Mouse (Mus musculus) neutrophil, adult 5-6 weeks (primary cell): ENCODE measurements around the gene Rasgrf2. TPM values are rescaled to one million over a fixed set of nuclear protein-coding genes. Genes with fewer than 3 reads are reported as not detected.

ENCODE experiments used
- ATAC-seq: fragments of 151-379, 151-347 bp; 2 replicates; pipeline ENCODE4 v1.8.0; 2017; ENCODE audit warnings: mild to moderate bottlenecking, moderate TSS enrichment; ENCODE audit not compliant: insufficient number of reproducible peaks, poor library complexity, low FRiP score, severe bottlenecking; ENCODE audit errors: extremely low read depth
- total RNA-seq: library from RNA; stranded (forward); fragments of 200-1000 nt; gene quantifications from 2 replicates; pipeline ENCODE4 v1.2.3, GENCODE M21; 2017

Rasgrf2 gene
- total RNA-seq, 1 experiment from 2014 or later = 2.8 TPM

GRCm38 (mm10) chr13:92053001-92053400 lies 78.5 kb downstream of the Rasgrf2 start:
- no peak for ATAC-seq

DNA sequence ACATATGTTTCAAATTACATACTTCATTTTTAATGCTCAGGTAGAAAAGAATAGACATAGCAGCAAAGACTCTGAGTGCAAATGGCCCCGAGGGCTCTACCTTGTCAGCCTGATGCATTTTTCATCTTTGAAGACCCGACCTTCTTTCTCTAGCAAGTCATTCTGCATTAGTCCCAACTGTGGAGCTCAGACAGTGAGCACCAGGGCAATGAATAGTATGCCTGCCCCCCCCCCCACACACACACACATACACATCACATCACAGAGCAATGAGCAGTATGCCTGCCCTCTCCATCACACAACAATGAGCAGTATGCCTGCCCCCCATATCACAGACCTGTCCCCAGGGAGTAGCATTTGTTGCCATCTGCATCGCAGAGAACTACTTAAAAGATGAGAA lies 80.2 kb downstream of the Rasgrf2 start:
- no peak for ATAC-seq

DNA sequence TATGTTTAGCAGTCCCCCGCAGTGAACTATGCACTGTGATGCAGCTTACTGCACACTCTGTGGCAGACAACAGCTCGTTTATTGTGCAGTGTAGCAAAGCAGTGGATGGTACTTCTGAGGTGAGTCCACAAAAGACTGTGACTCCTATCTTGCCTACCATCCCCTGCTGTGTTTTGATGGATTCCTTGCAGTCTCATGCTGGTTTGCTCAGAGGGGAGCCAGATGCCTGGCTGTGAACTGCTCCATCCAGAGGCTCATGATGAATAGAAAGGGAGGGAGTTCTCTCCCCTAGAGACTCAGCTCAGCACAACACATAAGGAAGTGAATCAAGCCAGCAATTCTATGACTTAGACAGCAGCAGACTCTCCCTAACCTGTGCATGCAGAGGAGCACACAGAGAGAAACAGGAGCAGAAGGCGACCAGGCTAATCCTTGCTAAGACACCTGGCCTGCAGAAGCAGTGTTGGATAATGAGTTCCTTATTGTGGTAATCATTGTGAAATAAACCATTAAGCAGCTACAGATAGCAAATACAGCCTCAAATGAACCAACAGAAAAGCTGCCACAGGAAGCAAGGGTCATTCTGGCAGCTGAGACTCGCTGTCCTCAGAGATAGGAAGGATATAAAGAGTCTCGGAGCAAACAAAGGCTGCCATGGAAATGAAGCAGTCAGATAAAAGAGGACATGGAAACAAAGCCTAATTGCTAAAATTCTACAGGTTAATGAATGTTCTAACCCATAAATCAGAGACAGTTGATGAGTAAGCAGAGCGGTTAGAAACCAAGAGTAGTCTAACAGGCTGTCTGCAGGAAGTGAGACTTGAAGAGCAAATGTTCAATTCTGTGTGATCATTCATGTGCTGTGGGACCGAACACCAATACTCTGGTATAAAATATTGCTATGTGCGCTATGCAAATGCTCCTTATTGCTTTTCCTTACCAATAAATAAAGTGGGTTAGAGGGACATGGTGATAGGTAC lies 89.6 kb downstream of the Rasgrf2 start:
- ATAC-seq = no peak

DNA sequence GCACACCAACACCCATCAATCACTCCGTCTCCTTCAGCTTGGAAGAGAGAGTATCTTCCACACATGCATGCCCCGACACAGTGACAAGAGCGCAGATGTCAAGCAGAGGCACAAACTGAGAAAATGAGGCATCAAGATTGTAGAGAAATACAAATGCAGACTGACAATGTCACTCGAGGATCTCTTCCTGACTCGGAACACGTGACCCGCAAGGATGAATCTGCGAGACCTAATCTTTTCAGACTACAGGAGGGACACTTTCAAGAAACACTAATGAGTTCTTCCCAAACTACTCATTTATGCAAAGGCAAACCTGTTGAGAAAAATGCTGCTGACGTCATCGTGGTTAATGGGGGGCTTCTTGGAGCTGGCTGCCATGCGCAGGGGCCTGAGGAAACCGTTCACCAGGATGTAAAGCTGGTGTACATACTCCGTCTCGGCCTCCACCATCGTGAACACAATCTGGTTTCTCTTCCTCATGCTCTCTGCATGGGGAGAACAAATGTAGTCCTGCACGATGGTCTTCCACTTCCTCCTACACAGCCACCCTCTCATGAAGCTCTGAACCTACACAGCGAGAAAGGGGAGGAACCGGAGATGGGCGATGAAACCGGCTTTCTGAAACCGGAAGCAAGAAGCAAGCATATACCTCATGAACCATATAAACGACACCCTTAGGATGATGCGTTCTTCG lies 100.9 kb downstream of the Rasgrf2 start:
- peak; percentile 97 for ATAC-seq

DNA sequence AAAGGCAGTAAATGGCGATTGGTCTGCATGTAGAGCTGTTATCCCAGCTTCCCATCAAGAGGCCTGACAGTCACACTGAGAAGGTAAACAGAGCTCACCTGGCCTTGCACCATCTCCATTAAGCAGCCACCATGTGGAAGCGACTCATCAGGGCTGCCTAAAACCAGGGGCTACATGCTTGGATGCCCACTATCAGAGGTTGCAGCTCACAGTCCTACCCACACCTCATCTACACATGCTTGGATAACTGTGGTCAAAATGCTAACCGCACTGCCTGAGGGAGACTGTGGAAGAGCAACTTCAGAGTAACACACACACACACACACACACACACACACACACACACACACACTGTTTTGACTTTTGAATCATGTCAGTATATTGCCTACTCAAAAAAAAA lies 101.8 kb downstream of the Rasgrf2 start:
- peak; percentile 49; the same call in 1 of the 2 replicates for ATAC-seq

GRCm38 (mm10) chr13:92027951-92028350 lies 103.5 kb downstream of the Rasgrf2 start:
- no peak for ATAC-seq

- no peak for ATAC-seq
Observed at GRCm38 (mm10) chr13:92026651-92027050, 104.8 kb downstream of the Rasgrf2 start.

DNA sequence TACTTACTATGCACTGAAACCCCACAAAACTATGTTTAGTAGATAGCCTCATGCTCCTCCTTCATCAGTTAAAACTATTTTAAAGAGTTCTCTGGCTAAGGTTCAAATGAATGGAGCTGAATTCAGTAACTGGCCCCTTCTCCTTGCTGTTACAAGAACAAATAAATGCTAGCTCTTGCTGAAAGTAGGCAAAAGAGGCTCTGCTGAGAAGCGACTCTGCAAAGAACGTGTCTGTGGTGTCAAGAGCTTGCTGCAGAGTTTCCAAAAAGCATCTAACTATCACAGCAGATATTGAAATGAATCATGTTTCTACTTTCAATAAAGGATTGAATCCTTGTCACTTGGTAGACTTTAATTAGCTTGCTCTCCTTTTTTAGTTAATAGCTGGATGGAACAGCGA lies 106.3 kb downstream of the Rasgrf2 start:
- ATAC-seq = no peak

- ATAC-seq = no peak
Observed at GRCm38 (mm10) chr13:92022202-92022601, 109.3 kb downstream of the Rasgrf2 start.

DNA sequence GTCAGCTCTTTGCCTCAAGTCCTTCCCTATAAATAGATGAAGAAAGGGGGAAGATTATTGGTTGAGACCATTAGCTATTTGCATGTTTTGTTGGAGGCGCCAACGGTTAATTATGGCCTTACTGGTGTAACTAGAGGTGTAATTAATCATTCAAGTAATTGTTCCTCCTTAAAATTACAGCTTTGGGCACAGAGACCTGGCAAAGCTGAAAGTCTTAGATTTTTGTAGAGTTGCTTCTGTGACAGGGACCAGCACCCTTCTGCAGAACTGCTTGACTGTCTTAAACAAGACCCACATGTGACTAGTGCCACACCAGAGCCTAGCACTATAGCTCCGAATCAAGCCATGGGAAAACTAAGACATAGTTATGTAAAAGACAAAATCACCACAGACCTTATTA lies 134.5 kb downstream of the Rasgrf2 start:
- no peak for ATAC-seq

DNA sequence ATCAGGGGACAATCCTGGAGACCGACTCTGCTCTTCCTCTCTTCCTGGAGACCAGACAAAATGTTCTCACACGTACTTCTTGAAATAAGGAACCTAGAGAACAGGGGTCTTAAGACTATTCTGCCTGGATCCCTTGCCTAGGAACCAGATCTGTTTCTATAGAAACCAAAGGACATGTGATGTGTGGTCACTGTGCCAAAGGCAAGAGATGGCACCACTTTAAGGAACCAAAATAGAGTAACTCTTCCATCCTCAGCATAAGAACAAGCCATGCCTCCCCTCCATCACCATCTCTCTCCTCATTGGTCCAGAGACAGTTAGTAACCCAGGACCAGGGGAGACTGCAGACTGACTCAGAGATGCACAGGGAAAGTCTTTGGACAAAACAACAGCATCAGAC lies 140.0 kb downstream of the Rasgrf2 start:
- no peak for ATAC-seq

DNA sequence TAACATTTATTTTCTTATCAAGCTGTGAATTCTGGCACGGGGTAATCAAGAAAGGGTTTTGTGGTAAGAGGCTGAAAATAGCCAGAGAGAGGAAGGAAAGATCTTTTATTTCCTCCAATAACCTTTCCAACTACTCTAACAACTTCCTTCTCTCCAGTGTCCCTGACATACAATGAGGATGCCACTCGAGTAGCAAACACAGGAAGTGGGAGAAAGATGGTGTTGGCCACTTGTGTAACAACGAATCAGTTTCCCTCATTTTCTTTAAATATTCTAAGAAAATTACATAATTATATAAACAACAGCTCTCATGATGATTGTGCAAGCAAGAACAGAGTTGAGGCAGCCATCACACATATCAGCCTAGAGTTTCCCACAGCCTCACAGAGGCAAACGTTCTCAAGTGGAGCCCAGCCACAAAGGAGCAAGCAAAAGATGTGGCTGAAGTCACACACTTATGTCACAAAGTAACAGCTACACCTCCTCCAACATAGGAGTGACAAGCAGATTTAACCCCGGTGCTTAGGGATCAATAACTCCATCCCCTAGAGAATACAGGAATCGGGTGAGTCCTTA lies 140.7 kb downstream of the Rasgrf2 start:
- no peak for ATAC-seq

GRCm38 (mm10) chr13:91988378-91988777 lies 143.1 kb downstream of the Rasgrf2 start:
- no peak for ATAC-seq

DNA sequence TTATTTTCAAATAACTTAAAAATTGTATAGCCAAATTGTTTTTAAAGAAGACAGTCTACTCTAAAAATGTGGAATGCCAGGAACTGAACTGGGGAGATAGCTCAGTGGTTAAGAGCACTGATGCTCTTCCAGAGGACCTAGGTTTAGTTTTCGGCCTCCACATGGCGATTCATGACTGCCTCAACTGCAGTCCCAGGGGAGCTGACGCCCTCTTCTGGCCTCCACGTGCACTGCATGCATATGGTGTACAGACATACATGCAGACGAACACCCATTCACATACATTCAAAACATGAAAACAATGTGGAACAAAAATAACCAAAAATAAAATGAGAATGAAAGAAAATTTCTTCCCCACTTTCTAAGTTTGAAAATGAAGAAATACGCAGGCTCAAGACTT lies 144.5 kb downstream of the Rasgrf2 start:
- ATAC-seq = no peak

DNA sequence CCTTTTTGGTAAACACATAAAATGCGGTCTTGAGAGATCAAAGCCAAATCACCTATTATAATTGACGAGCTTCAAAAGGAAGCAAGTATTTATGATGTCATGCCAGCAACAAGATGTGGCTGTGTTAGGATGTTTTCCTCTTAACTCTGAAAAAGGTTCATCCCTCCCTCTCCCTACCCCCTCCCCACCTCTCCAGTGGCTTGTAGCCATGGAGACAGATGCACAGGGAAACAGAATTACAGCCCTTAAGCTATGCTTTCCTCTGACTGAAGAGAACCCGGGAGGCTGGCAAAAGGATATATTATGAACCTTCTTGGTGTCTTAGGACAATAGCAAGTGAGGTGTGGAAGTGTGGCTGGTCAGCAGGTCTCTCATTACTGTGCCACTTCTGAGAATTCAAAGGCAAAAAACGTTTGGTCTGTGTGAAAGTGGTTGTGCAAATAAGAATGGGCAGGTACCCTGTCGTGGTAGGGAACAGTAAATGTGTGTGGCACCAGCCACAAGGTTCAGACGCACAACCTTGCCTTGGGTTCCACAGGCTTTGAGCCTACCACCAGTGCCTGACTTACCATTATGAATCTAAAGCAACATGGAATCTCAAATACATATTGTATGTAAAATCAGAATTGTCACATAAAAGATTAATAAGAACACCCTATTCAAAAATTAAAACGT lies 145.4 kb downstream of the Rasgrf2 start:
- ATAC-seq = no peak

DNA sequence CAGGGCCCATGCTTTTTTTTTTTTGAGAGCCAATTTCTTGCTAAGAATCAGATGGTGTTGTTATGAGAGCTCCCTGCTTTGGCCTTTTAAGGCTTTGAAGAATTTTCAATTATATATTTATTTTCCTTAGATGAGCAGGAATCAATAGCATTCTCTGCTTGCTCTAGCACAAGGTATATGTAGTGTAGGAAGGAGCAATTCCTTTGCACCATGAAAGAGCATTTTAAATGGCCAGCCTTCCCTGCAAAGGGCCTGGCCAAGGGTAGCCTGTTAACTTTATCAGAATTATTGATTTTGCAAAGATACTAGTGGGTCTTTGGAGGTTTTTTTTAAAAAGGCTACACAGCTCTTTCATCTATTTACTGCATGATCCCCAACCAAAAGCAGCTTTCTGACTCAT lies 146.4 kb downstream of the Rasgrf2 start:
- ATAC-seq = no peak

- no peak for ATAC-seq
Observed at GRCm38 (mm10) chr13:91982080-91982479, 149.4 kb downstream of the Rasgrf2 start.

GRCm38 (mm10) chr13:91981414-91981813 lies 150.0 kb downstream of the Rasgrf2 start:
- ATAC-seq = no peak

DNA sequence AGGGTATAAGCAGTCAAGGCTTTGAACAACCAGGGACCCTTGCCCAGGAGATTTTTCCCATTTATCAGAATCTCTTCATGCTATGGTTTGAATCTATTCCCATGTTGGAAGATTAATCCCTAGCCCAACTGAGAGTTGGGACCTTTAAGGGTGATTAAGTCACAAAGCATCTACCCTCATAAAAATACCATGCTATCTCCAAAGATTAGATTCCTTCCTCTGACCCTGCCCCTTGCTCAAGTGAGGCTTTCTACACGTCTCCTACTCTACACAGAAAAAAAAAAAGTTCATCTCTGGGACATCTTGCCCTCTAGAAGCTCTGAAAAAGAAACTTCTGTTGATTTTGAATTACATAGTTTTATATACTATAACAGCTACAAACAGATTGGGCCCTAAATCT lies 154.5 kb downstream of the Rasgrf2 start:
- ATAC-seq = no peak
